Mouse (Mus musculus) mammary gland, adult 2 months (tissue): ENCODE data around the gene Fndc1. TPM values are rescaled to one million over a fixed set of nuclear protein-coding genes. Genes with fewer than 3 reads are reported as not detected.

ENCODE experiments used
- polyA plus RNA-seq: library from polyadenylated mRNA; depleted of rRNA; stranded (reverse); fragments of >200 nt; gene quantifications from 2 replicates; pipeline ENCODE4 v1.2.3, GENCODE M21; 2012; ENCODE audit warnings: low replicate concordance; rRNA removed

The Fndc1 gene
- 31.9 and 76.8 TPM in 2 replicates for polyA plus RNA-seq

GRCm38 (mm10) chr17:7826819-7827515, at the start of gene Fndc1:
Gene Fndc1, minus strand, starts transcription at chr17:7827302.

Other genes with a start within 250 kb of the Fndc1 start
- gene Tagap, start 98.7 kb upstream of the Fndc1 start, polyA plus RNA-seq = 7.6 and 7.9 TPM in 2 replicates
- 62.0 and 127 TPM in 2 replicates for gene Rsph3a, start 118.3 kb upstream of the Fndc1 start, polyA plus RNA-seq